Mouse (Mus musculus) cerebellum, adult 11-12 months (tissue): ENCODE measurements around the gene Plekhg3.

Experiments used
- DNase-seq: peaks from one replicate; pipeline ENCODE4 v3.0.0; 2022

Plekhg3 gene

DNA sequence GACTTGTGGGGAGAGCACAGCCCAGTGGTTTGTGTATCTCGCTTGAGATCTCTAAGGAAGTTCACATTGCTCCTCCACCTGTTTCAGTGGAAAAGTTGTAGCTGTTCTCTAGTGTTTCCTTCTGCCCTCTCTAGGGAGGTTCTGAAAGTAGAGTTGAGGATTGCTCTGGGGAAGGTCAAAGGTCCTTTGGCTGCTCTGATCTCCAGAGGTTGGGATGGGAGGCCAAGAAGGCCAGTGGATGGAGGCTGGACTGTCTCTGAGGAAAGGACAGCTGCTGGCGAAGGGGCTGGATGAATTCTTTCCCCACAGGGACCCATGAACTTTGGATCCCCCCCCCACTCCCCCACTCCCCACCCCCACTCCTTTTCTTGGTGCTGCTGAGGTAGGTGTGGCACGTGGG, 23.7 kb downstream of the Plekhg3 start:
- DNase-seq, result no peak

DNA sequence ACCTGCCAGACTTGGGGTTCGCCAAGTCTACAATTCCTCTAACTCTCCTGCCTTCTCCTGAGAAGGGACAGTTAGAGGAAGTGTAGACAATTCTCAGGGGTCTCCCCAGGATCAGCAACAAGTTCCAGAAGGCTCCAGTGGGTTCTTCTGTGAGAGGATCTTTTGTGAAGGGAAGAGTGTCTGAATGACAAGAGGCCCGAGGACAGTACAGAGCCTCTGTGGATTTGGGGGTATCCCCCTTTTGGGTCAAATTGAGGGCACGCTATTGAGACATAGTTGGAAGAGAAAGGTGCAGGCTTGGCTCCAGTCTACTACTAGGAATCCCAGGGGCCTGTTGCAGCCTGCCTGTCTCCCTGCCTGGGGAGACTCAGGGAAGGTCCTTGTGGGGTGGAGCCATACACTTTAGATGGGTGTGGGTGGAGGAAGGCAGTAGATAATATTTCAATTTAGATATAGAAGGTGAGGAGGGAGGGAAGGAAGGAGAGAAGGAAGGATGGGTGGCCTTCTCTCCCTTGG, 24.2 kb downstream of the Plekhg3 start:
- DNase-seq, result no peak

DNA sequence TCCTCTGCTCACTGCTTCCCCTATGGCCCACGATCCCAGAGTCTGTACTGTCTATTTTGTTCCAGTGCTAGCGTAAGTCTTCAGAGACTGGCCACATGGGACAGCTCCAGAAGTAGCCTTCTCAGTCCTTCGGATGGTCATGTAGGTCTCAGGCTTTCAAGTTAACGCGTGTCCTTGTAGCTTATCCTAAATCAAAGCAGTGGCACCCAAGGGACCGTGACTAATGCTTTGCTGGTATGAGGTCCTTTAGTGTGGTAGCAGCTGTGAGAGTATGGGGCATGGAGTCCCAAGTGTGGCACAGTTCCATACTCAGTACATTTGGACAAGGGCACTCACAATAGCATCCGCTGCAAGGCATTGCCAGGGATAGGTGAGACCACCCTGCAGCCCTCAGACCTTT, 25.5 kb downstream of the Plekhg3 start:
- no peak for DNase-seq

DNA sequence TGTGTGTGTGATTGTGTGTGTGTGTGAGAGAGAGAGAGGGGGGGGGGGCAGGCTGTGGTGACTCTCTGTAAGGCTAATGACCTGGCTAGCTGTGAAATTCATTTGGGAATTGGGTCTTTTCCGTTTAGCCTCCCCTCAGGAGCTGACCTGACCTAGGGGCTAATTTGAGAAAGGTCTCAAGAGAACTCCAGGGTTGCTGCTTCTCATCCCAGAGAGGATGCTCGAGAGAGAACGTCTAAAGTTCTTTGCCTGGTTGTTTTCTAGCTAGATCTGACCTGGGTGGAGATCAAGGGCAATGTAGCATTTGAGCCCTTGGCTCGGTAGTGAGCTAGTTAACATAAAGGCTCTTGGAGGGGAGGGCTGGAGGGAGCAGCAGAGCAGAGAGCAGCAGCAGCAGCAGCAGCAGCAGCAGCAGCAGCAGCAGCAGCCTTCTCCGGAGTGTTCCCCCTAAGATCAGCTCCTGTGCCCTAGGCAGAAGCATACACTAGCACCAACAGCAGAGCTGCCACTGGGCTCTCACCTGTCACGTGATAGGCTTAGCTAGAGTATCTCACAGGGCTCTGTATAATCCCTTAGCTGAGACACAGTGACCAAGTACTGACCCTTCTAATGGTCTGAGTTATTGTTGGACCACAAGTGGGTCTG, 26.2 kb downstream of the Plekhg3 start:
- DNase-seq, result no peak

DNA sequence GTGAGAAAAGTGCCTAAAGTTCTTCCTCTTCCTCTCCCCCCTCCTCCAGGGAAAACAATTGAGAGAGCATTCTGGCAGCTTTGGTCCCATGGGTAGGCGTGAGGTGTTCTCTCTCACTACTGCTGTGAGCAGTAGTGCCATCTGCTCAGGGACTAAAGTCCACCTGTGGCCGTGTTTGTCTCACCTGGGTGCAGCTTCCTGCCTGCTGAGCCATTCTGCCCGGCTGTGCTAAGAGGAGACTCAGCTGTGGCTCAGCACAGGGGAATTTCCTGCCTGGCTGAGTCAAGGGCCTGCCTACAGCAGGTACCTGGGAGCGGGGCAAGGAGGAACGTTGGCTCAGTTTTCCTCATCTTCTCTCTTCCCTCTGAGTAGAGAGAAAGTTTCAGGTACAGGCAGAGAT, 27.5 kb downstream of the Plekhg3 start:
- DNase-seq, result peak; percentile 55

DNA sequence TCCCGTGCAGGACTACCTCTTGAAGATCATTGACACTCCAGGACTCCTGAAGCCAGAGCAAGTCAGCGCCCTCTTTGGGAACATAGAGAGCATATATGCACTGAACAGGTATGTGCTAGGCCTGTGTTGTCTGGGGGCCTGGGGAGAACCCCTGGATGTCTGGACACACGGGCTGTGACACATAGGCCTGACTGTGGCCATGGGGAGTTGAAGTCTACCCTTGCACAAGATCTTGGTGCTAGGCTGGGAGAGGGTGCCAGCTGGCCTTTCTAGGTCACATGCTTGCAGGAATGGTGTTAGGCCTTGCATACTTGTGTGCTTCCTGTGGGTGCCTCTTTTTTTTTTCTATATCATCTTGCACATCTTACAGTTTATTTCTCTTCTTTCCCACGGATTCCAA, 31.5 kb downstream of the Plekhg3 start:
- DNase-seq, result no peak

DNA sequence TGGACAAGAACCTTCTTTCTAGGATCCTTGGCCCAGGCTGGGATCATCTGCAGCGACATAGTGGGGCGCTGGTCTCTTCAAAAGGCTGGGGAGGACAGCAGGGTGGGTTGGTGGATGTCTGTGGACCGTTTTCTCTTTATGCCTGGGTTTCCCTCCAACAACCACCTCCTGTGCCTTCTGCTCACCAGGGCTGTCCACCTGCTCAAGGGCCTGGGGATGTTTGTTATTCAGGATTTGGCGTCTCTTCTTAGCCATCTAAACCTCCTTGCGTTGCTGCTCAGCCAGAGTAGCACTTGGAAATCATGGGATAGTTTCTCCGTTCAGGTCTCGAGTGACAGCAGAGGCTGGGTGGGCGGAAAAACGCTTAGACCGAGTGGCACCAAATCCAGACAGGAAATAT, 35.6 kb downstream of the Plekhg3 start:
- peak; percentile 34 for DNase-seq

DNA sequence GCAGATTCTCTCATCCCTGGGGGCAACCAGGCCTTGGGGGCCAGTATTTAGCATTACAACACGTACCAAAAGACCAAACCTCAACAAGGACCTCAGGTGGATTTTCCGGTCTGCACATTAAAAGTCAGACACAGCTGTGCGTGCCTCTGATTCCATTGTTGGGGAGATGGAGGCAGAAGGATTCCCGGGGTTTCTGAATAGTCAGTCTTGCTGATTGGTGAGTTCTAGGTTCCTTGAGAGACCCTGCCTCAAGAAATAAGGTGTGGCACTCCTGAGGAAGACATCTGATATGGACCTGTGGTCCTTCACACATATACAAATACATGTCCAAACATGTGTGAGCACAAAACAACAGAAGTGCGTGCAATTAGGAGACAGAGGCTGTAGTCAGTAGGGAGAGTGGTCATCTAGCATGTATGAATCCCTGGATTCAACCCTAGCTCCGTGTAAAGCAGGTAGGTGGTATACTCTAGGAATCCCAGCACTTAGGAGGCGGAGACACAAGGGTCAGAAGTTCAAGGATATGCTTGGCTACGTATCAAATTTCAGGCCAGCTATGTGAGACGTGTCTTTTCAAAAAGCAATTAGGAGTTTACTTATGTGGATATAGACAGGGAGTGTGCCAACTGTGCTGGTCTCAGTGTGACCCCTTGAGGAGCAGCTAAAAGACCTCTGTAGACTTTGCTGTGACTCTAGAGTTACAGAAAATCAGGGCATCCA, 39.7 kb downstream of the Plekhg3 start:
- DNase-seq, result no peak

DNA sequence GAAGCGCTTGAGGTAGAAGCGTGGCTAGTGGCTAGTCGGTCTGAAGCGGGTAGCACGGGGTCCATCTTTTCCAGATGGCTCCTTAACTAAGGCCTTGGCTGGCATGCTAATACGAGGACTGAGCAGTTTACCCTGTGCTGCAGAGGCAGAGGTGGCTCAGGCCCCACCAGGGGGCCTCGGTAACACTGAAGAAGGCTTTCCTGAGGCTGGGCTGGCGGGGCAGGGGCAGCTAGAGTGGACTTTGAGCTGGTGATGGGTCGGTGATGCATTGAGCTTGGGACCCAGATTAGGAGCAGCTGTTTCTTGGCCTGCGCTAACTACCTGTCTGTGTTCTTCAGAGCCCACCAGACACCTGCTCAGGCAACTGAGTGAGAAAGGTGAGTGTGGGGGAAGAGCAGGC, 40.6 kb downstream of the Plekhg3 start:
- peak; percentile 28 for DNase-seq

DNA sequence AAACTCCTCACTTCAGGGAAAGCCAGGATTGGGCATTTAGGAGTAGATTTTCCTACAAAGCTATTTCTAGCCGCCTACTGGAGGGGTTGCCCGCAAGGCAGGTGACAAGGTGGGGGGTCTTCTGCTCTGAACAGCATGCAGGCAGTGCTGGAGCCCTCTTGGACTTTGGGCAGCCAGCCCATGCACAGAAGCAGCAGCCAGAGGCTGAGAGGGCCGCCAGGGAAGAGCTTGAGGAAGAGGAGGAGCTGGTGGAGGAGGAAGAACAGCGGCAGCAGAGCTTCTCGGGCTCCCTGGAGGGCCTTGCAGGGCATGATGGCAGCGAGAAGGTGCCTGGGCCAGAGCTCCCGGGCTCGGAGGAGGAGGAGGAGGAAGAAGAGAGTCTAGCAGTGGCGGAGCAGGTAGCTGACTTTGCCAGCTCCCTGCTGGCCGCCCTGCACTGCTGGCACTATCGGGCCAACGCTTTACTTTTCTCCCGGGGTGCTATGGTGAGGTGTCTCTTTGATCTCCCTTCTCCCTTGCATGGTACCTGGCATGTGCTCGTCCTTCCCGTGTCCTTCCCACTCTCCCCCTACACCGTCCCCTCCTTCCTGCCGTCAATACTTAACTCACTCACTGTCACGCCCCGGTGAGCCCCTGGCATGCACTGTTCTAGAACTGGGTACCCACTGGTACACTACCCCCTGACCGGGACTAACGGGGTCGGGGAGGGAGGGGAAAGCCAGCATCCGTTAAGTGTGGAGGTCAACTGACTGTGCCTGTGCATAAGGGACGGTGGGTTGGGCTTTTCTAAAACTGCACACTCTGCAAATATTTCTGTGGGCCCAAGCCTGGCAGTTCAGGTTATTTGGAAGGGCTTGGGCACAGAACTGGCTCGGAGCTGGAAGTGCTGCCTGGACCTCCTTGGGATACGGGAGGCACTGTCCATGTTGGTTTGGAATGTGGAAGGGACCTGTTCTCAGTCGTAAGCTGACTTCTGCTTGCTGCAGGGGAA, 41.9 kb downstream of the Plekhg3 start:
- peak; percentile 61 for DNase-seq

DNA sequence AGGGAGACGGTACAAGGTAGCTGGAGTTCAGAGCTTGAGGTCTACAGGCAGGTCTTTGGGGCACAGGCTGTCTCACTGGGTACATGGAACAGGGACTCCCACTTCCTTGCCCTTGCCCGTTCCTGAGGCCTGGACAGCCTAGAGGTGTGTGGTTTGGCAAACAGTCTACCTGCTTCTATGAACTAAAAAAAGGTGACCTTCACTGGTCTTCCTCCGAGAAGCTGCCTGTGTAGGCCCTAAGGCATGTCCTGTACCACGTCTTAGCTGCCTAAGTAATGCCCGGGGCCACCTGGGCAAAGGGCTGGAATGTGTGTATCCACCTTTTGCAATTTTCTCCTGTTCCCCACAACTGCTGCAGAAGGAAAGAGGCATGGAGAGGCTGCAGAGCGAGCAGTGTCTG, 42.7 kb downstream of the Plekhg3 start:
- DNase-seq, result no peak

DNA sequence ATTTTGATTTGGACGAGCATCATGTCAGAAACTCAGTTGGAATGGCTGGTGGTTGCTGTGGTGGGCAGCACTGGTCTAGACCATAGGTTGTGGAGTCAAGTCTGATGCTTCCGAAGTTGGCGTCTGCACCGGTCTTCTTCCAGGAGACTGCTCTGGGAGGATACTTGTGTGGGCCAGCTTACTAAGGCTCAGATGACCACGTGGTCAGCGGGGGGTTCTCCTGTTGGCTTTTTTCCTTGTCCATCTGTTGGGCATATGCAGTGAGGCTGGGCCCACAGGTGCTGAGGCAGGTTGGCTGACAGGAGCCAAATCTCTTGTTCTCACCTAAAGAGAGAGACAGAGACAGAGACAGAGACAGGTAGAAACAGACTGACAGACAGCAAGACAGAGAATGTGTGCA, 44.1 kb downstream of the Plekhg3 start:
- peak; percentile 94 for DNase-seq

DNA sequence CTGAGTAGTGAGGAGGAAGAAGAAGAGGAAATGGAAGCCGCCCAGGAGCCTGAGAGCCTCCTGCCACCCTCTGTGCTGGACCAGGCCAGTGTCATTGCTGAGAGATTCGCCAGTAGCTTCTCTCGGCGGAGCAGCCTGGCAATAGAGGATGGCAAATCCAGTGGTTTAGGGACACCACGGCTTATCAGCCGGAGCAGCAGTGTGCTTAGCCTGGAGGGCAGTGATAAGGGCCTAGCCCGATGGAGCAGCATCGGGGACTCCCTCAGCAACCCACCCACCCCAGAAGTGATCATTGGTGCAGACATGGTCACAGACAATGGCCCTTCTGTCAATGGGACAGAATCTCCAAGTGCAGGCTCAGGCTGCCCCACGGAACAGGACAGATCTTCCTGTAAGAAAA, 45.4 kb downstream of the Plekhg3 start:
- no peak for DNase-seq

DNA sequence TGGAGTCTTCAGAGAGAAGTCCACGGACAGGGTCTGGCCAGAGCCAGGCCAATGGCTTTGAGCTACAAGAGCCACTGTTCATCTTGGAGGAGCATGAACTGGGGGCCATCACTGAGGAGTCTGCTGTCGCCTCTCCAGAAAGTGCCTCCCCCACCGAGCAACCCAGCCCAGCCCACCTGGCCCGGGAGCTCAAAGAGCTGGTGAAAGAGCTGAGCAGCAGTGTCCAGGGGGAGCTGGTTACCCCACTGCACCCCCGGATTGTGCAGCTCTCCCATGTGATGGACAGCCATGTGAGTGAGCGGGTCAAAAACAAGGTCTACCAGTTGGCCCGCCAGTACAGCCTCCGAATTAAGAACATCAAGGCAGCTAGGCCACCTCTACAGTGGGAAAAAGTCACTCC, 46.1 kb downstream of the Plekhg3 start:
- DNase-seq, result no peak

DNA sequence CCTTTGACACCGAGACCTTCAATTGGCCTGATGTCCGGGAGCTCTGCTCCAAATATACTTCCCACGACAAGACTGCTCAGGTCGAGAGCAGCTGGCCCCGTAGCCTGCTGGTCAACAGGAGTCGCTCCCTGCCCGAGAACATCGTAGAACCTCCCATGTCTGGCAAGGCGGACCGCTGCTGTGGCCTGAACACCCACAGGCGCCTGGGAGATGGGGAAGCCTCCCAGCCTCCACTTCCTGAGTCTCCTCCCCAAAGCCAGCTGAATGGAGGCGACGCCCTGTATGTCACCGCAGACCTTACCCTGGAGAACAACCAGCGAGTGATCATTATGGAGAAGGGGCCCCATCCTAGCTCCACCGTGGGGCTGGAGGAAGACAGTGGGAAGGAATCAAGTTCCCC, 47.2 kb downstream of the Plekhg3 start:
- DNase-seq, result no peak

DNA sequence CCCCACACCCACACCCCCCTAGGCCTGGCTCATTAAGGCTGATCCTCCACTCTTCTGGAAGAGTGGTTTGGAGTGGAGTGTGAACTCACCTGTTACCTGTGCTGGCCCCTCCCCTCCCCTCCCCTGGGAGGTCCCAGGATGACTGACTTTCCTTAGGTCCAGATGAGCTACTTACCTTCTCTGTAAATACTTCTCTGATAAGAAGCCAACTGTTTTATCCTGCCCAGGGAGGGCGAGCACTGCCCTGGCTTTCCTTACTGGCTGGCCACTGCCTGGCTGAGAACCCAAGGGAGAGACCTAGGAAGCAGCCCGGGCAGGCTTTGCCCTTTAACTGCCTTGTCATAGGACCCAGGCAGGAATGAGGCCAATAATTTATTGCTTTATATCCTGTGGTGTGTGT, 47.8 kb downstream of the Plekhg3 start:
- no peak for DNase-seq

DNA sequence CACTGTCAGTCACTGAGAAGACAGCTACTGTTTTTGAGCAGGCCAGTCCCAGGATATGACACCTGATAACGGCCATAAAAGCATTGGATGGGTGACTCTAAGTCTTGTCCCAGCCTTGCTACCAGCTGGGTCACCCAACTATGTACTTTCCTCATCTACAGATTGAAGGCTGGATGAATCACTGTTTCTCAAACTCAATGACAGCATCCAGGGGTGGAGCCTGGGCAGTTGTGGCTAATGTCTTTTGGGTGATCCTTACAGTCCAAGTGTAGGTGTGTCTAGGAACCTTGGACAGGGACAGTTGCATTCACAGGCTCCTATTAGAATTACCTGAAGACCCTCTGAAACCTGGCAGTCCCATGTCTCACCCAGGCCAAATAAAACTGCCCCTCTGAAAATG, 49.1 kb downstream of the Plekhg3 start:
- no peak for DNase-seq

DNA sequence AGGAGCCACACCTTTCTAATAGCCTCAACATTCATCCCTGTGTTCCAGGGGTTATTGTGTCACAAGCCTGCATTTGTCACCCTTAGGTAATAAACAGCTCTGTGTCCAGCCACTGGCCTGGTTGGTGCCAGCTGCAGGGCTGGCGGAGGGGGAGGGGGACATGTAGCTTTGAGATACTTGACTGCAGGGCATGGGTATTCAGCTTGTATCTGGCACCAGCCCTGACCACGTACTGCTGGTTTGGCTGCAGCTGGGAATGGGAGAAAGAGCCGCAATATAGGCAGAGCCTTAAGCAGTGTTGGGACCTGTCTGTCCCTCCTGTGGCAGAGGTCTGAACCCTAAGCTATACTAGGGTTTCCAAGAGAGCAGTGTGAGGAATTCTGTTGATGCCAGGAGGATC, 51.4 kb downstream of the Plekhg3 start:
- no peak for DNase-seq

DNA sequence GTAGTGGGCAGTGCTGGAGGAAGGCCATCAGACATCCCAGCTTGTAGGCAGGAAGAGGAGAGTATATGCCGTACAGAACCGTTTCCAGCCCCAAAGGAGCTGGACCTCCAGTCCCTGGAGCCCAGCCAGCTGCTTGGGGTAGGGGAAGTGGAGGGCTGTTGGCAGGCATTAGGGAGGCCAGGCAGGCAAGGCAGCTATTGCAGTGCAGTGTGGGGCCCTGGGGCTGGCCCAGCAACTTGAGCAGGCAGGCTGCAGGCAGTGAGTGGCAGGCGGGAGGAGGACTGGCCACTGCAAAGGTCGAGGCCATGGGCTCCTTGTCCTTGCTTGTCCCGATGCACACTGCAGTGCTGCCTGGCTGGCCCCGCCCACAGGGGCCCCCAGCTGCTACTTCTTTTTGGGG, 52.1 kb downstream of the Plekhg3 start:
- DNase-seq, result peak; percentile 66

DNA sequence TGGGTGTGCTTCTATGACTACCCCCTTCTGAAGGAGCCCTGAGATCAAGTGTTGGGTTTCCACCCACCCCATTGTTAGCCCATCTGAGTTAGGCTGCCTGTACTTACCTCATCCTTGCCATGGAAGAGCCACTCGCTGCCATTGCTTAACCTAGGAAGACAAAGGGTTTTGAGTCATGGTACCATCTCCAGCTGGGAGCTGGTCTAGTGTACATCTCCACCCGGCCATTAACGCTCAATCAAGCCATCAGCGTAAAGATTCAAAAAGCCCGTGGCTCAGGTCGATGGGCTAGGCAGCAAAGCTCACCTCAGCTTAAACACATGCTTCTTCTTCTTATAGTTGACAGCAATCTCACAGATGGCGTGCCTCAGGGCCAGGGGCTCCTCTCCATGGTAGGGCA, 52.8 kb downstream of the Plekhg3 start:
- no peak for DNase-seq

DNA sequence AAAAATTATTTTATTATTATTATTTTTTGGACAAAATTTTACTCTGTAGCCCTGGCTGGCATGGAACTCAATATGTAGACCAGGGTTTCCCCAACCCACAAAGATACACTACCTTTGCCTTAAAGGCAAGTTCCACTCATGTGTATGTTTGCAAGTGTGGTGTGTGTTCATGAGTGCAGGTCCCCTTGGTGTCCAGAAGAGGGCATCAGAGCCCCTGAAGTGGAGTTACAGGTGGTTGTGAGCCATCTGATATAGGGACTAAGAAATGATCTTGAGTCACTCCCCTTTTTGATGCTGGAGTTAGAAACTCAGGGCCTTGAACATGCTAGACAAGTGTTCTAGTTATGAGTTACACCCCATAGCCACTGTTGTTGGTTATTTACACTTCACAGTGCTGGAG, 54.3 kb downstream of the Plekhg3 start:
- DNase-seq, result no peak

DNA sequence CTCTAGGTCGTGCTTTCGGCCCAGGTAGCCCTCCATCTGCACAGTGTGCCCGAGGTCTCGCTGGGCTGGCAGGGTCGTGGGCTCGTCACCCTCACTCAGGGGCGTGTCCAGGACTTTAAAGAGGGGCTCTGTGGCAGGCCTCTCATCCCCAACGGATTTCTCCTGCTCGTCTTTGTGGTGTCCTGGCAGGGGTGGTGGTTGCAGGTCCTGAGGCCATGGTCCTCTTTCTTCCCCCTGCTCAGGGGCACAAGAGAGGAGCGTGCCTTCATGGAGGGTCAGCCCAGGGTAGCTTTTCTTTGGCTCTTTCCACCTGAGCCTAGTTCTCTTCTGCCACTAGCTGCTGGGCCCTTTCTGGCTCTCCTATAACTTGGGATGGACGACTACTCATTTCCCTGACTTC, 56.7 kb downstream of the Plekhg3 start:
- DNase-seq, result no peak

DNA sequence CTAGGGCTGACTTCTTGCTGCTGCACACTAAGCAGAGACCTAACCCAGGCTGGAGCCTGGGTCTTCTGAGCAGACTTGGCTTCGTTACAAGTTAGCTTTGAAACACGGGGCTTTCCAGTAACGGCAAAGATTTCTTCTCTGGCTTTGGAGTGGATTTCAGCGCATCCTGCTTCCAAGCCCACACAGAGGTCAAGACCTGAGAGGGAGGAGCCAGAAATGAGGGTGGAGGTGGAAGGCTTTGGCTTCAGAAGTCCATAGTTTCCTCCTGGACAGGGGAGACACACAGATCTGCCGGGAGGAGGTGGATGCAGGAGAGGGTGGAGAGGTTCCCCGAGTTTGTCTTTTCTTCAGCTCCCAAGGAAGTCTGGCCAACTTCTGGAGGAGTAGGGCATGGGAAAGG, 58.8 kb downstream of the Plekhg3 start:
- no peak for DNase-seq

DNA sequence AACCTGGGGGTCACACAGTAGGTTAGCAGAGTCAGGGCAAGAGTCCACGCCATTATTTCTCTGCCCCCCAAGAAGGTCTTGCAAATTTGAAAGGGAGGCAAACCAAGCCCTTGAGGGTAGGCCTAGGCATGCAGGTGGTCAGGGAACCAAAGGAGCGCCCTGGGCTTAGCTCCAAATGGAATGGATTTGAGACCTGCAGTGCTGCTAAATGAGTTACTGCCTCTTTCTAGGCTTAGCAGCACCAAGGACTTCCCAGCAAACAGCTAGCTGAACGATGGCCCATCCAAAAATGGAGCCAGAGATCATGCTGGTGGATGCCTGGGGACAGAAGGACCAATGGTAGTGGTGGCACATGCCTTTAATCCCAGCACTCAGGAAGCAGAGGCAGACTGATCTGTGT, 60.3 kb downstream of the Plekhg3 start:
- no peak for DNase-seq
